Mouse (Mus musculus) CH12.LX (cell line): ENCODE data around the gene Ccna2.

Experiments
- CHD2 ChIP-seq: IDR thresholded peaks from 2 replicates; pipeline ENCODE4 v1.6.1; 2011; ENCODE audit warnings: low read length, improper control_type of control experiment
- CTCF ChIP-seq, 2 experiments: IDR thresholded peaks in 1 of 2; conservative IDR thresholded peaks in 1 of 2; 2 replicates each; pipeline ENCODE4 v1.5.1; 2011 to 2012; ENCODE audit warnings: low read depth in 2 of 2, low read length in 2 of 2, improper control_type of control experiment in 1 of 2, inconsistent platforms in 1 of 2, mild to moderate bottlenecking in 1 of 2, moderate library complexity in 1 of 2
- IRF4 ChIP-seq: IDR thresholded peaks from 2 replicates; pipeline ENCODE4 v1.6.1; 2014; ENCODE audit warnings: low read depth, mild to moderate bottlenecking, inconsistent platforms, low read length, improper control_type of control experiment
- MAFK ChIP-seq: IDR thresholded peaks from 2 replicates; pipeline ENCODE4 v1.6.1; 2011; ENCODE audit warnings: low read length, improper control_type of control experiment; ENCODE audit not compliant: insufficient replicate concordance
- MAZ ChIP-seq: IDR thresholded peaks from 2 replicates; pipeline ENCODE4 v1.6.1; 2012; ENCODE audit warnings: low read depth, mild to moderate bottlenecking, inconsistent platforms, low read length, improper control_type of control experiment, moderate library complexity
- MEF2A ChIP-seq: IDR thresholded peaks from 2 replicates; pipeline ENCODE4 v1.6.1; 2014; ENCODE audit warnings: low read depth, mild to moderate bottlenecking, inconsistent platforms, low read length, improper control_type of control experiment, borderline replicate concordance
- NRF1 ChIP-seq: IDR thresholded peaks from 2 replicates; pipeline ENCODE4 v1.6.1; 2014; ENCODE audit warnings: low read depth, mild to moderate bottlenecking, inconsistent platforms, low read length, improper control_type of control experiment, moderate library complexity
- SIN3A ChIP-seq: IDR thresholded peaks from 2 replicates; pipeline ENCODE4 v1.6.1; 2012; ENCODE audit warnings: low read length, improper control_type of control experiment, inconsistent platforms
- SMC3 ChIP-seq: IDR thresholded peaks from 2 replicates; pipeline ENCODE4 v1.6.1; 2011; ENCODE audit warnings: low read depth, low read length, improper control_type of control experiment
- TBP ChIP-seq: conservative IDR thresholded peaks from 2 replicates; pipeline ENCODE4 v1.6.1; 2011; ENCODE audit warnings: low read depth, low read length, improper control_type of control experiment
- UBTF ChIP-seq: IDR thresholded peaks from 2 replicates; pipeline ENCODE4 v1.6.1; 2012; ENCODE audit warnings: low read depth, mild to moderate bottlenecking, inconsistent platforms, low read length, improper control_type of control experiment, moderate library complexity
- USF1 ChIP-seq: IDR thresholded peaks from 2 replicates; pipeline ENCODE4 v1.6.1; 2014; ENCODE audit warnings: low read depth, mild to moderate bottlenecking, inconsistent platforms, low read length, improper control_type of control experiment
- ZKSCAN1 ChIP-seq: IDR thresholded peaks from 2 replicates; pipeline ENCODE4 v1.6.1; 2012; ENCODE audit warnings: low read depth, inconsistent platforms, low read length, improper control_type of control experiment, borderline replicate concordance
- ZMIZ1 ChIP-seq: IDR thresholded peaks from 2 replicates; pipeline ENCODE4 v1.6.1; 2012; ENCODE audit warnings: low read depth, mild to moderate bottlenecking, inconsistent platforms, low read length, improper control_type of control experiment

GRCm38 (mm10) chr3:36569836-36570235, 2.1 kb downstream of the Ccna2 start:
- no peak for TF ChIP-seq MEF2A
- no peak for TF ChIP-seq SIN3A
- no peak for TF ChIP-seq CTCF (conservative IDR thresholded peaks at IDR 0.05 in 1 of 2, IDR thresholded peaks at IDR 0.05 in 1 of 2; ENCODE audit: low read depth in 2 of 2, low read length in 2 of 2)
- TF ChIP-seq ZMIZ1: no peak
- TF ChIP-seq UBTF: no peak
- TF ChIP-seq MAFK: no peak
- TF ChIP-seq SMC3: no peak
- no peak for TF ChIP-seq USF1
- no peak for TF ChIP-seq ZKSCAN1
- no peak for TF ChIP-seq NRF1
- TF ChIP-seq TBP: no peak
- no peak for TF ChIP-seq MAZ
- TF ChIP-seq IRF4: no peak
- no peak for TF ChIP-seq CHD2
